Mouse (Mus musculus) heart, postnatal 0 days (tissue): ENCODE results near the gene Rapgef6.

Source experiments
- CTCF ChIP-seq: IDR thresholded peaks from 2 replicates; pipeline ENCODE4 v1.5.1; 2016; ENCODE audit warnings: antibody characterized with exemption, control low read depth, low read depth
- EP300 ChIP-seq: IDR thresholded peaks from 2 replicates; pipeline ENCODE4 v1.6.1; 2016; ENCODE audit warnings: antibody characterized with exemption, low read depth

DNA sequence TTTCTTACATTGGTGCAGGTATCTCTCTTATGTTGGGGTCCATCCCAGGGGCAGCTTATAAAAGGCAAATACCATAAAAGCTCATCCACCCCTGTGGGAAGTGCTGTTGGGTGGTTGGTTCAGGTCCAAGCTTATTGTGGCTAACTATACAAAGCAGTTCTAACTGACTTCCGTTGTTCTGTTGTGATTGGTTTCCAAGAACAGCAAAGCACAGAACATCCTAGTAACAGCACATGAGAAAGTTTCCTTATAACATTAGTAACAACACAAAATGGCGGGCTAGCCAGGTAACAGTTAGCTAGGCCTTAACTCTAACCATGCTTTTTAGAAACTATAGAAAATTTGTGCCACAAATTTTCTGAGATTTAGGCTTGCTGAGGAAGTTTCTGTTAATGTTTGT lies 185.5 kb downstream of the Rapgef6 start:
- no peak for TF ChIP-seq CTCF
- no peak for TF ChIP-seq EP300
